Mouse (Mus musculus): ENCODE measurements around the gene 1700001O22Rik. TPM values are rescaled to one million over a fixed set of nuclear protein-coding genes. Genes with fewer than 3 reads are reported as not detected.

Gene 1700001O22Rik
- polyA plus RNA-seq, 1 experiment = 2.6 TPM

DNA sequence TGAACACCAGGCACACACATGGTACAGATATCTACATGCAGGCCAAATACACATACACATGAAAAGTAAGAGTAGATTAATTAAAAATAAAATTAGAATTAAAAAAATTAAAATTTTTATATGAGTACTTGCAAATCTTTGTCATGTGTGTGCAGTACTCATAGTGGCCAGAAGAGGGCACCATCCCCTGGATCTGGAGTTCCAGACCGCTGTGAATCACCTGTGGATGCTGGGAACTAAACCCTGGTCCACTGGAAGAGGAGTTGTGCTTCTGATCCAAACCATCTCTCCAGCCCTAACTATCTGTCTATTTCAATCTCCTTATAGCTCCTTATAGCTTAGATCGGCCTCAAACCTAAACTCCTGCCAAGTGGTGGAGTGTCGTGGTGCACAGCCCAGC is 17.6 kb upstream of the 1700001O22Rik start:
- DNase-seq (ENCODE audit: low read depth, low spot score) = no peak
- WGBS = 95% methylated on average over 3 of the region's 3 CpGs

DNA sequence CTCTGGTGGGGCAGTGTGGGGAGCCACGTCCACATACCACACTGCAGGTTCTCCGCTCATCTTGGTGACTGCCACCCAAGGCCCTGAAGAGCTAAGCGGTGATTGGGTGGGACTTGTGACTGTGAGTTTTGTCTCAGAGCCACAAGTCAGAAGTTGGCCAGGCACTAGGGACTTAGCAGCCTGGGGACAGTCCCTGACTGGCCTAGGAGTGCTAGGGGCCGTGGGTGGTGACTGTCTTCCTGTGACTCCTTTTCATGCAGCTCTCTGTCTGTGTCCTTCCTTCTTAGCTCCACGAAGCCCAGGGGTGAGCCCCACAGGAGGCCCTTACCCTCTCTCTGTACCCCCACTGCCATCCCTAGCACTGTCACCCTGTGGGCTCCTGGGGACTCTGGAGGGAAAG is 16.4 kb upstream of the 1700001O22Rik start:
- 94% methylated on average over 5 of the region's 5 CpGs for WGBS
- no peak for DNase-seq (ENCODE audit: low read depth, low spot score)

DNA sequence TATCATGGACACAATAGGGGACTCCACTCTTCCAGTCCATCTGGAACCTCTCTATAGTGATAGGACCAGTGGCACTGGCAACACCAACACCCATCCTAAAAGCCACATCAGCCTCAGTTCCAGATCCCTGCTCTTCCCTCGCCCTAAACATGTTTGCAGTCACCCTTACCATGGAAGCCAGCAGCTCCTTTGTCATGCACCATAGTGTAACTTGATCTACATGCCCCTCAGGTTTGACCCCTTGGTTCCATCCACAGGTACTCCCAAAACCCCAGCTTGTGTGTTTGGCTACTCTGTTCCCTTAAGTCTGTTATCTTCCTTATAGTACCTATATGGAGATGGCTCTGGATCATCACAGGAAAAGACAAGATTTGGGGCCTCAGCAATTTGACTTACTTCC is 12.9 kb upstream of the 1700001O22Rik start:
- 100% methylated on average over 1 of the region's 1 CpGs for WGBS
- no peak for DNase-seq (ENCODE audit: low read depth, low spot score)

DNA sequence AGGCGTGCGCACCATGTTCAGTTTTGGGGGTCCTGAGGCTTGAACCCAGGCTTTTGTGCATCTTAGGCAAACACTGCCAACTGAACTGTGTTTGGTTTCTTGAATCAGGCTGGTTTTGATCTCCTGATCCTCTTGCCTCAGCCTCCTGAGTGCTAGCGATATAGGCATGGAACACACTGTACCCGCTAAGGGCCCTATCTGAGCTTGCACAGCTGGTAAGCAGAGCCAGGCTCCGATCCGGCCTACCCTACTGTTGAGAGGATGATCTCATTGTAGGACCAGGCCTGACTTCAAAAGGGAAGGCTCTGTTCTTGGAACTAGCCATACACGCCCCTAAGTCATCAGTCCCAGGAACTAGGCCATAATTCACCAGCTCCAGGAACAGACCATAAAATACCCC is 7.1 kb upstream of the 1700001O22Rik start:
- WGBS = 64% methylated on average over 7 of the region's 7 CpGs

DNA sequence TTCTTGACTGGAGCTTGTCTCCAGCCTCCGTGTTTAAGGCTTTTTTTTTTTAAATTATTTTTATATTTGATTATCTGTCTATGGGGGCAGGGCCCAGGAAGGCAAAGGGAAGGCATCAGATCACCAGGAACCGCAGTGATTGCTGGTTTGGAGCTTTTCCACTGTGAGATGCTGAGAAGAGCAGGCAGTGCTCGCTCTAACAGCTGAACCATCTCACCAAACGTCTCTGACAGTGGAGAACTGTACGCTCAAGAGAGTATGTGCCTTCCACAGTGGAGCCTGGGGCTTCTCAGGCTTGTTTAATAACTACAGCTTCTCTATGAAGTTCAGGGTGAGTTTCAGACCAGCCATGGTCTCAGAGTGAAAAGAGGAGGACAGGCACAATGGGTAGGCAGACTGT is 6.0 kb upstream of the 1700001O22Rik start:
- no peak for DNase-seq (ENCODE audit: low read depth, low spot score)
- WGBS = 60% methylated on average over 5 of the region's 5 CpGs

More for the DNA sequence above, 7.1 kb upstream of the 1700001O22Rik start:
- DNase-seq (ENCODE audit: low read depth, low spot score) = no peak

DNA sequence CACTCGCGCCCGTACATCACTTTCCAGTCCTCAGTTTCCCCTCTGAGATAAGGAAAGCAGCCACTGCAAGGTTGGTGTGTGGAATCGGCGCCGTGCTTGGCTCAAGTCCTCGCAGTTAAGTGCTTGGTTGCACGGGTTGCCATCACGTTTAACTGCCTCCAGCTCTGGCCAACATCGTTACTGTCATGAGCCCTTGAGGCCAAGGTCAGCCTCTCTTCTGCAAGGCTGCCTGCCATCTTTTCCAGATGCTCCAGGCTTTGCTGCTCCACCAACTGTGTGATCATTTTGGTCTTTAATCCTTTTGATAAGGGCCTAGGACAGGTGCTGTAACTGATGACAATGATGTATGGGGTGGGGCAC is 4.8 kb upstream of the 1700001O22Rik start:
- DNase-seq (ENCODE audit: low read depth, low spot score) = no peak
- WGBS = 2% methylated on average over 10 of the region's 10 CpGs

DNA sequence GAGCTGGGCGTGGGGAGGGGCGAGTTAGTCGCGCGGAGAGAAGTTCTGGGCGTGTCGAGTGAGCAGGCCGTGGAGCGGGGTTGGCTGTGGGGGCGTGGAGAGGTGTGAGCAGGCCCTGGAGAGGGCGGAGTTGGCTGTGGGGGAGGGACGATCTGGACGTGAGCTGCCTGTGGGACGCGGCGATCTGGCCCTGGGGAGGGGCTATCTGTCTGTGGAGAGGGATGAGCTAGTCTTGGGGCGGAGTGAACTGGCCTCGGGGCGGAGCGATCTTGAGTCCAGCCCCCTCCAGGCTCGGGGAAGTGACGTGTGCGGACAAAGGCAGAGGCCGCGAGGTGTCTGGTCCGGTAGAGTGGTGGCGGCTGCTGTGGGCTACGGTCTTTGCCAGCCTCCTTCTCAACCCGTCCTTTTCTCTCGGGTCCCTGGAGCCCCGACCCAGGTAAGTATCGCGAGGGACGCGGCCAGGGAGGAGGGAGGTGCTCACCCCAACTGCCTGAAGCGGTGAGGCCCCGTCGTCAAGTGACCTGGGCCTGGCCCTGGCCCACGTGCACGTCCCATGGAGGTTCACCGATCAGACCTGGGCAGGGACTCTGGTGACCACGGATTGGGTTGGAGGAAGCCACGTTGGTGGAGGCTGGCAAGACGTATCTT is 4.3 kb upstream of the 1700001O22Rik start, which contains the start of gene Ntmt1:
Gene Ntmt1, plus strand, starts transcription at position 179 of the 648 bp plus-strand sequence.
- DNase-seq (ENCODE audit: low read depth, low spot score) = peak; percentile 98
- 1% methylated on average over 44 of the region's 44 CpGs for WGBS

DNA sequence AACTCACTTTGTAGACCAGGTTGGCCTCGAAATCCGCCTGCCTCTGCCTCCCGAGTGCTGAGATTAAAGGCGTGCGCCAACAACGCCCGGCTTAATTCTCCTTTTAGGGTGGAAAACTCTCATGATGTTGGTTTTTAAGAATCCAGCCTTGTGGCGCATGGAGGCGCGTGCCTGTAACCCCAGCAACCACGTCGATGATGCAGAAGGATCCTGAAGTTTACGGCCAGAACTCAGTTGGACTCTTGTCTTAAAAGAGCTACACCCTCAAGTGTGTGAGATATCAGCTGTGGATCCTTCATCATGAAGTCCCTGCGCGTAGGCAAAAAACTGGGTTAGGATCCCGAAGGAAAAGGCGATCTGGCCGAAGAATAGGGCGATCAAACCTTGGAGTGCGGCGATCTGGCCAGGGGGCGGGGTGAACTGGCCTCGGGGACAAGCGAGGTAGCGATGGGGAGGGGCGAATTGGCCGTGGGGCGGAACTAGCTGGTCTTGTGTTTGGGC is 3.7 kb upstream of the 1700001O22Rik start:
- no peak for DNase-seq (ENCODE audit: low read depth, low spot score)
- 6% methylated on average over 28 of the region's 28 CpGs for WGBS

DNA sequence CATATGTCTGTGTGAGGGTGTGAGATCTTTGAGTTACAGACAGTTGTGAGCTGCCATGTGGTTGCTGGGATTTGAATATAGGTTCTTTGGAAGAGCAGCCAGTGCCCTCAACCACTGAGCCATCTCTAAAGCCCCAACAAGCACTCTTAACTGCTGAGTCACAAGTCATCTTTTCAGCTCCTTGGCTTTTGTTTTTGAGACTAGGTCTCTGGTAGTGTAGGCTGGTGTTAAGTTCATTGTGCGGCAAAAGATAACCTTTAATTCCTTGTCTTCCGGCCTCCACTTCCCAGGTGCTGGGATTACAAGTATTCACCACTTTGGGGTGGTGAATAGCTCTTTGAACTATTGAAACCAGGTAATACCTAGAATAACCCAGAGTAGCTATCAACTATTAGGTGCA is 2.5 kb upstream of the 1700001O22Rik start:
- 99% methylated on average over 2 of the region's 2 CpGs for WGBS
- no peak for DNase-seq (ENCODE audit: low read depth, low spot score)

DNA sequence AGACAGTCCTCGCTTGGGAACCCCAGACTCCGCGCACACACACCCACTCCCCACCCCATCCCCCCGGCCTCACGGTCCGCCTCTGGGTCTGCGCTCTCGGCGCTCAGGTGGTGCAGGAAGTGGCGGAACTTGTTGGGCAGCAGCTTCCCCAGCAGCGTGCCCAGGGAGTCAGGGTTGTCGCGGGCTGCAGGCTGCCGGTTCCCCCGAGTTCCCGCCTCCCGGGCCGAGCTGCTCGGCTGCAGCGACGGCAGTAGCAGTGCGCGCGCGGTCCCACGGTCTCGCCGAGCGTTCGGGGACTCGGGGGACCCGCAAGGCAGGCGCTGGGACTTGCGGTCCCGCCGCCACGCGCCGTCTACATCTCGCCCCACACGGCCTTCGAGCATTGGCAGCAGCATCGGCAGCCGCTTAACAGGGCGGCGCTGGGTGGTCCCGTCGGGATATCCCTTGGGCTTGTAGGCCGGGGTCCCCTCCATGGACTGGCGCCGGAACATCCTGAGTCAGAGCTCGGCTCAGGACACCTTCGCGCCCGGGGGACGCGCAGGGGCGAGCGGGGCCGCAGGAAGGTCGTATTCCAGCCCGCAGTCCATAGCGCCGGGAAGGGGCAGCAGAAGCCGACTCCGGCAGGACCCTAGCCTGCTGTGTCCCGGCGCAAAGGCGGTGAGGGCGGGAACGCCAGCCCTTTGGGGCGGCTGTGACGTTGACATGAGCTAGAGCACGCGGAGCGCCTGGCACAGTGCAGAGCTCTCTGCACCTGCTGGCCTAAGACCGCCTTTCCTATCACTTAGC is 2.2 kb downstream of the 1700001O22Rik start:
- no peak for DNase-seq (ENCODE audit: low read depth, low spot score)
- WGBS = 1% methylated on average over 77 of the region's 77 CpGs

DNA sequence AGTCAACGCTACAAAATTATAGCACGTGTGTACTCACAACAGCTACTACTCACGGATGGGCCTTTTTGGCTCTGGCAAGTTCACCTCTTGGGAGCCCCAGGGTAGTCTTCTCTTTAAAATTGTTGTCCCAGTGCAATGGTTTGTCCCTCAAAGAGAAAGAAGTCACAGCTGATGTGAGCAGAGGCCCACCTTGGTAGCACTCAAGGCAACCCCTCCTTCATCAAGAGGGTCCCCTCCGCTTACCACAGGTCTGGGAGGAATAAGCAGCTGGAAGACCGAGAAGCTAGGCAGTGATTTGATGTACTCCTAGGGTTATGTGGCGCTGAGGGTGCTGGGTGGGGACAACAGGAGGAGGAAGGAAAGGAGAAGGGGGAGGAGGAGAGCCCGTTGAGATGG is 2.8 kb downstream of the 1700001O22Rik start:
- no peak for DNase-seq (ENCODE audit: low read depth, low spot score)
- WGBS = 46% methylated on average over 7 of the region's 7 CpGs

DNA sequence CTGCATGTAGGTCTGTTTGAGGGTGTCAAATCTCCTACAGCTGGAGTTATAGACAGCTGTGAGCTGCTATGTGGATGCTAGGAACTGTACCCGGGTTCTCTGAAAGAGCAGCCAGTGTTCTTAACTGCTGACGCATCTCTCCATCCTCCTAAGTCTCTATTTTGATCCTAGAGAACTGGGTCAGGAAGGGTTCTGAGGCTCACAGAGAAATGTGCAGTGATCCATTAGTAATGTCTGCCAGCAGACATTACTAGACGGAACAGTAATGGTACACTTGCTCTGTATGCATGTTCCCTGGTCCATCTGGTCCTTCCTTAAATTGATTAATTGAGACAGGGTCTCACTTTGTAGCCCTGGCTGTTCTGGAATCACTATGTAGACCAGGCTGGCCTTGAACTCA is 4.0 kb downstream of the 1700001O22Rik start:
- DNase-seq (ENCODE audit: low read depth, low spot score) = no peak
- 83% methylated on average over 3 of the region's 3 CpGs for WGBS

DNA sequence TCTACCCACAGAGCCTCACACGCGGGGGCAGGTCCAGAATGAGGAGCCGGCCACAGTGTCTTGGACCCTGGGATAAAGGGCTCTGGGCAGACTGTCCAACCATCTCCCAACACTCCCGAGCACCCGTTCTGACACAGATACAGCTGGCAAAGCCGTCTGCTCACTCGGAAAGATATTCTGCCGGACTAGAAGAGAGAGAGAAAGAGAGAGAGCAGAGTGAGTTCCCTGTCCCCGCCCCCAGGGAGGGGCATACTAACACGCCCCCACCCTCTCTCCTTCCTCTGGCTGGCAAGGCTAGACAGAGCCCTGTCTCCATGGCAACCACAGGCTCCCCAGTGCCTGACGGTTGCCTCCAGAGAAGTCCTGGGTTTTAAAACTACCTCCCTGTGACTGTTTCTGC is 7.1 kb downstream of the 1700001O22Rik start:
- 10% methylated on average over 11 of the region's 11 CpGs for WGBS
- no peak for DNase-seq (ENCODE audit: low read depth, low spot score)

DNA sequence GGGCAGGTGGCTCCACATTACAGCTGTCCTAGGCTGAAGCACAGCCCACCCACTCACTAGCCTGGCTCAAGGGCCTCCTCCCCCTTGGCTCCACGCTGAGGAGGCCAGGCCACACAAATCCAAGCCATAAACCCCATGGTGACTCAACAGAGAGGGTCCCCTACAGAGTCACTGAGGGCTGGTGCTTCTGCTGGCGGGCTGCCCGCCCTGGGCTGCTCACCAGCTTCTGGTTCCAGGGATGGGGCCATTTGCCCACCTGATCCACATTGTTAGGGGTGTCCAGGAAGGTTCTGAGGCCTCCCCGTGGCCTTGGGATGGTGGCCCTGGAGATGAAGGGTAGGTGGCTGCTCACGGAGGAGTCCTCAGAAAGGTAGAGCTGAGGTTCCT is 7.6 kb downstream of the 1700001O22Rik start:
- no peak for DNase-seq (ENCODE audit: low read depth, low spot score)
- 77% methylated on average over 5 of the region's 5 CpGs for WGBS

DNA sequence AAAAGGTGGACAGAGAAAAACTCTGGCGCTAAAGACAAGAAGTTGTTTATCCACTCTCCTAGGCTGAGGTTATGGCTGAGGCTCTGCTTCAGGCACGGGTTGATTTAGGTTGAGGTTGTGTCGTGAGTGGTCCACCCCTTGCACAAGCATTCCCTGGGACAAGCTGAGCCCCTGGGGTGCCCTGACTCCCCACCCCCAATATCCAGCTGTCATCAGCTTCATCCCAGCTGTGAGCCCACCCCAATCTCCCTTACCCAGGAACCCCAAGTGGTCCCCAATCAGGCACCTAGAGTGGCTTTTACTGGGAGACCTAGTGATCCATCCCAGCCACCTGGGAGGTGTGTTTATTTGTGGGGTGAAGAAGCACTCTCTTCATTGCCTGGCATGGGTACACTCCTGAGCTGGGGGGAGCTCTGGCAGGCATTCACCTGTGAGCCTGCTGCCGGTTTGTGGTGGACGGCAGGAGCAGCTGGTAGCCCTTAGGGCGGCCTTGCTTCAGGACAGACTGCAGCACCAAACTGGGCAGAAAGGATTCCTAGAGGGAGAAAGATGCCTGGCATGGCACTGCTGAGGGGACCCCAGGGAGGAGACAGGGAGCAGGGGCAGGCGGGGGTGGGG is 8.1 kb downstream of the 1700001O22Rik start:
- DNase-seq (ENCODE audit: low read depth, low spot score) = no peak
- WGBS = 78% methylated on average over 7 of the region's 7 CpGs

DNA sequence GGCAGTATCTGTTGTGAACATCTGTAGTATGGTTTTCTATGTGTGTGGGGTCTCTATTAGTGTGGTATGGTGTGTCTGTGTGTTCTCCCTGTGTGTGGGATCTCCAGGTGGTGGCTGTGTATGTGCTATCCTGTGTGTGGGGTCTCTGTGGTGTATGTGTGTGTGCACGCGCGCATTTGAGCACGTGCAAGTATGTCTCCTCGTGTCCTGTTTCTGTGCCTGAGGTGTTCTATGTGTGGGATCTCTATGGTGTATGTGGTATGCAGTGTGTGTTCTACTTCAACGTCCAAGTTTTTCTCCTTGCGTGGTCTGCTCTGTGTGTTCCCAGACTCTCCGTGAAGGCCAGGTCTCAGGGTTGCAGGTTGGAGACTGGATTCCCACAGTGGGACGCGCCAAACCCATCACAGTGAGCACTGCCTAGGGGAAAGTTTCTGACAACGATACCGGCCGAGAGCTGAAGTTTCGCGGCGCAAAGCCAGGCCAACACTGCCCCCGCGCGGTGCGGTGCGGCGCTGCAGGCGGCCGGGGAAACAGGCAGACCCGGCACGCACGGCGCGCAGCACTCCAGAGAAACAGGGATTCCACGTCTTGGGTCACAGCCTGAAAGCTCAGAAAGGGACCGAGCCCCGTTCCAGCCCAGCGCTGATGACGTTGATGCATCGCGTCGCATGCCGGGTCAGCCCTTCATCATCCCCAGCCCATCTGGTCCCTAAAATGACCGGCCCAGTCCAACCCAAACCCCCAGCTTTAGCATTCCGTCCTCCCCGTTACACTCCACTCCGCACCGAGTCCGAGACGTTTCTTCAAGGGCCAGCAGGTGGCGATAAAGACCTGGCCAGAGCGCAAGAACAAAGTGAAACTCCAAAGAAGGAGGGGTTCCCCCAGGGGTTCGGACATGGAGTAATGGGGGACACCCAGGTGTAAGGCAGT is 9.0 kb downstream of the 1700001O22Rik start:
- DNase-seq (ENCODE audit: low read depth, low spot score) = peak; percentile 76
- 4% methylated on average over 48 of the region's 48 CpGs for WGBS

DNA sequence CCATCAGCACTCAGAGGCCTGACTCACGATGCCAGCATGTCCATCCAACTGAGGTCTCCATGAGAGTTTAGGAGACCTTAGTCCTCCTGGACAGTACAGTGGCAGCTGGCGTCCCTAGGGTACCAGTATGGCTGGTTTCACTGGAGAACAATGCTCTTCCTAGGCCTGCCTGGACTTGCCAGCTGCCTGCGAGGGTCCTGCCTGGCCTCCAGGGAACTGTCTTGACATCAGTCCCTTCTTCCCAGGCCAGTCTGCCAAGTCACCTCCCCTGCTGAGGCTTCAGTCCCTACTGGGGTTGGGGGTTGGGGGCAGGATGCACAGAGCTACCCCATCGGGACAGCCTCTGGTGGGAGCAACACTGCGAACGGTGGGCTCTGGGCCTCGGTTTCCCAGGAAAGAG is 11.4 kb downstream of the 1700001O22Rik start:
- 95% methylated on average over 7 of the region's 7 CpGs for WGBS
- no peak for DNase-seq (ENCODE audit: low read depth, low spot score)

DNA sequence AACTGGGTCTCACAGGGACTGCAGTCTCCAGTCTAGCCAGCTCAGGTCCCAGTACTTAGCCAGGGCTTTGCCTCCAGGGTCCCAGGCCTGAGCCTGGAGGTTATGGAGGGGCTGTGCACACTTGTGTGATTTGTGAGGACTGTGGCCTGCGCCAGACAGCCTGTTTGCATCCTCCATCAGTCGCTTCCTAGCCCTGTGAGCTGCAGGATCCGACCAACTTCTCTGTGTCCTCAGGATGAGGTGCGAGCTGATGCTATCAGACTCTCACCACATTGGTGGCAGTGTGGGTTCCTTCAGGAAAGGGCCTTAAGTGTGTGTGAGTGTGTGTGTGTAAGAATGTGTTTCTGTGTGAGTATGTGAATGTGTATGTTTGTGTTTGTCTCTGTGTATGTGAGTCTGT is 16.0 kb downstream of the 1700001O22Rik start:
- no peak for DNase-seq (ENCODE audit: low read depth, low spot score)
- 71% methylated on average over 4 of the region's 4 CpGs for WGBS

DNA sequence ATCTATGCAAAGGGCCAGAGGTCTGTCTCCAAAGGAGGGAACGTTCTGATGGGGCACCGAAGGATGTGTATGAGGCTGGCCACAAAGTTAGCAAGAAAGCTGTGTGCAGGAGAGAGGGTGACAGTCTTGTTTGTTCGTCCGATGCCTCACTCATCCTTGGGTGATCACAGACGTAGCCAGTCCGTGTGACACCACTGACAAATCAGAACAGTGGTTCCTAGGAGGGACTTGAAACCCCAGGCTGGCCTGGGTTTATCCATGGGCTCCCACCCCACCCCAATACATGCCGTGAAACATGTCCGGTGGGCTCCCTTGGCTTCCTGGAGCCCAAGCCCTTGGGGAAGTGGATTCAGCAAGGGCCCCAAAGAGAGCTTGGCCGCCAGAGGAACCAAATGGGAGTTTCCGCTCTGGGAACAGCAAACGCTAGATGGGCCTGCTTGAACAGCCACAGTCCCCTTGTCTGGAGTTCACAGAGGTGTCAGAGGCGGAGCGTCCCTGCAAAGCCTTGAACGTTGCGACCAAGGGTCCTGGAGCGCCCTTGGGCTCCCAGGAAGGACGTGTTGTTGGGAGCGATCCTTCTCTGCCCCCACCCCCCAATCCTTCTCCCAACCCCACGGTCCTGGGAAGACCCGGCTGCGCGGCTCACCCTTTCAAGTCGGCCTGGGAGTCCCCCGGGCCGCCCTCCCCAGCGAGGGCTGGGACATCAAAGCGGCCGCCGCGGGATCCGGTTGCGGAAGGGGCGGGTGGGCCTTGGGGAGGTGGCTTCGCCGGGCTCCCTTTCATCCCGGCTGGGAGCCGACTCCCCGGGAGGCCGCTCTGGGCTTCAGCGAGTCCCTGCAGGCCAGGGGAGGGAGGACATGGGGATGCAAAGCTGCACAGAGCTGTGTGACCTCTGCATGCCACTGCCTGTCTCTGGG is 19.1 kb downstream of the 1700001O22Rik start:
- WGBS = 11% methylated on average over 40 of the region's 40 CpGs
- no peak for DNase-seq (ENCODE audit: low read depth, low spot score)

Measured in large intestine, adult 2 months (tissue).